Mouse (Mus musculus) ES-CJ7 (cell line): ENCODE measurements around the gene Lpar3.

ENCODE experiments used
- DNase-seq: peaks from one replicate; pipeline ENCODE4 v3.0.0; 2011; ENCODE audit warnings: low read depth, low spot score

The Lpar3 gene

DNA sequence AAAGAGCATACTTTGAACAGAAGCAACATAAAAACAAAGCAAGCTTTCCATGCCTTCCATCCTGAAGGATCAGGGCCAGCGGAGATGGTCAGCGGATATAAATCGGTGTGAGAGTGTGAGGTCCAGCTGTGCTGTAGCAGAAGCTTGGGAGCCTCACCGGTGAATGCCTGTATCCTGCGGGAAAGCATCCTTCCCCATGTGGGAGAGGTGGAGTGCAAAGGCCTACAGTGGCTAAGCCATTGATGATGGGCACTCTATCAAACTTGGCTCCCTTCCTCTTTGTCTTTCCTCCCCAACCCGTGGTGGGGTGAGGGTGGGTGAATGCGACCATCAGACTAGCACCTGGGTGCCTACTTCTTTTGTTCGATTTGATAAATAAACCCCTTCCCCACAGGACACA lies 88.8 kb downstream of the Lpar3 start:
- DNase-seq, result no peak

- no peak for DNase-seq
Observed at GRCm38 (mm10) chr3:146311121-146311538, 90.4 kb downstream of the Lpar3 start.

DNA sequence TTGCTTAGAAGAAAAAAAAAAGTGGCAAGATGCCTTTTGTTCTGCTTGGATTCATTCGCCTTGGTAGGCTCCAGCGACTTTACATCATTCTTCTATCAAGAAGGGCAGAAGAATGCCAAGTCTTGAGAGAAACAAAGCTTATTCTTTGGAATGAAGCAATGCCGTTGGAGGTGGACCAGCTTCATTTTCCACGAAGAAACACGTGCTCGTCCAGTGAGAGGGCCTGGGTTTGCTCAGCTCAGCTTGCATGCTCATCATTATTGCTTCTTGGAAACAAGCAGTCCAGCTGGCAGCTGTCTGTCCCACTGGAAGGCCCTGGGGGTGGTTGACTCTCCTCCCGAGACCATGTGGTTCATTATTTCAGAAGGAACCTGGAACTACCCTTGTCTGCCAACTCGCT lies 94.7 kb downstream of the Lpar3 start:
- DNase-seq, result no peak

- no peak for DNase-seq
Observed at GRCm38 (mm10) chr3:146316293-146316692, 95.5 kb downstream of the Lpar3 start.

DNA sequence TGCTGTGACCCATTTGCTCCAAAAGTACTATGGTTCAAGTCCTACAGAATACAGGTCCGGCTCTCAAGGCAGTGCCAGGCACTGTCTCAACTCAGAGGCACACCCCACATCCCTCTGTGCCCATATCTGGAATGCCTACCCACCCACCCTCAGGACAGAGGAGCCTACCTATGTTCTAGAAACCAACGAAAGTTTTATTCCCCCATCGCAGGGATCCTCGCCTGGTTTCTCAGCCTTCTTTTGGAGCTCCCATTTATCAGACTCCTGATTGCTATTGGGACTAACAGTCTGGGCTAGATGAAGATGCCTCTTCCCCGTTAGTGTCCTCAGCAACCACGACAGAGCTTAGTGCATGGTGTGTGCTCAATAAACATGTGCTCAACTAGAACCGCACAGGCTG lies 96.6 kb downstream of the Lpar3 start:
- no peak for DNase-seq

GRCm38 (mm10) chr3:146317911-146318310 lies 97.1 kb downstream of the Lpar3 start:
- DNase-seq, result no peak

GRCm38 (mm10) chr3:146318520-146318938 lies 97.8 kb downstream of the Lpar3 start:
- DNase-seq, result no peak

- no peak for DNase-seq
Observed at GRCm38 (mm10) chr3:146318987-146319386, 98.2 kb downstream of the Lpar3 start.

DNA sequence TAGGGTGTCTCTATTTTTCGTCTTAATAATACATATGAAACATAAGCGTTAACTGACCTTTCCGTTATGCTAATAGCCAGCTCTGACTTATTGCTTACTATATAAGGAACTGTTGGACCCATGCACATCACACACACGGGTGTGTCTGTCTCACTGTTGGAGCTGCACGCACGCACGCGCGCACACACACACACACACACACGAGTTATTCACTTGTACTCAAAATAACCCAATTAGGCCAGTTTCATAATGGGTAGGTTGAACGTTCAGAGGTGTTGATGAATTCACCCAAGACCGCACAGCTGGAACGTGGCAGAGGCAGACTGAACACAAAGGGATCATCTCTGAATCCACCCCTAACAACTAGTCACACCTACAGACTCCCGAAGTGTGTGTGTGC lies 98.7 kb downstream of the Lpar3 start:
- DNase-seq, result no peak

DNA sequence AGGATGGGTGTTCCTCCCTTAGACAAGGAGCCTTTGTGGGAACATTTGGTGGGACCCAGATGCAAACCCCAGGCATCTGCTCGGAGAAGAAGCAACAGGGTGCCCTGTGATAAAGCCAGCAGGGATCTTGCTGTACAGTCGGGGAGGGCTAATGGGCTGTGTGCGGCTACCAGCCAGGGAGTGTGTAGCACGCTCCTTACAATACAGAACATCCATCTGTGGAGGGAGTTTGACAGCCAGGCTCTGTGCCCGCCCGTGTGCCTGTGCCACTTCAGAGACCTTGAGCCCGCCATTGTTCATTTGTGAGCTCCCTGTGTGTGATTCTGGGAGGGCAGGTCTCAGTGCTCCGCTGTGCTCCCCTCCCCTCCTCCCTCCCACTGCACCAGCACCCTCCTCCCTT lies 104.2 kb downstream of the Lpar3 start:
- no peak for DNase-seq

DNA sequence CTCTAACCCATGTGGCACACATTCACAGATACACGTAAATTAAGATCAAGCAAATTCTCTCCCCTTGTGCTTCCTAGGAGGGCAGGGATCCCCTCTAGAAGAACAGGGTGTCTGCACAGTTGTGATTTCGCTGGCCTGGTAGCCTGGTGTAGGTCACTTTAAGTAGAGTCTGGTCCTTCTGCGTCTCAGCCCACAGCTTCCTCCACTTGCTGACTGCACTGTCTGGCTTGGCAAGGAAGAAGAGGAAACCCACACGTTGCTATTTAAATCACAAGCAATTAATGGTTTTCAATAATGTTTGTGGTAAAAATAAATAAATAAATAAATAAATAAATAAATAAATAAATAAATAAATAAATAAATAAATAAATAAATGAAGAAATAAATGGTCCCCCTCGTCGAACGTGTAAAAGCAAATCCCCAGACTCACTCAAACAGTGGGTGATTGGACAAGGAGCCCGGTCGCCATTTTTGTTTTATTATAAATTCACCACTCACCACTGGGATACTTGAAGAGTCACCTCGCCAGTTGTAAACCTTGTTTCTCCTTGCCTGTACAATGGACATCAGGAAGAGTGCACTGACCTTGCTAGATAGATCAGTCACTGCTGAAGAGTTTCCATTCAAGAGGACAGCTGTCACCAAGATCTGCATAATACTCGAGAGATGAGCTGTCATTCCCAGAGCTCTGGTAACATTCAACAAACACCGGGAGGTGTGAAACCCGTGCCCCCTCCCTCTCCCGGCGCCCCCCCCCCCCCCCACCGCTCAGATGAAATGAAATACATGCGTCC lies 106.2 kb downstream of the Lpar3 start:
- no peak for DNase-seq

- peak; percentile 88 for DNase-seq
Observed at GRCm38 (mm10) chr3:146327537-146328255, 106.9 kb downstream of the Lpar3 start.

DNA sequence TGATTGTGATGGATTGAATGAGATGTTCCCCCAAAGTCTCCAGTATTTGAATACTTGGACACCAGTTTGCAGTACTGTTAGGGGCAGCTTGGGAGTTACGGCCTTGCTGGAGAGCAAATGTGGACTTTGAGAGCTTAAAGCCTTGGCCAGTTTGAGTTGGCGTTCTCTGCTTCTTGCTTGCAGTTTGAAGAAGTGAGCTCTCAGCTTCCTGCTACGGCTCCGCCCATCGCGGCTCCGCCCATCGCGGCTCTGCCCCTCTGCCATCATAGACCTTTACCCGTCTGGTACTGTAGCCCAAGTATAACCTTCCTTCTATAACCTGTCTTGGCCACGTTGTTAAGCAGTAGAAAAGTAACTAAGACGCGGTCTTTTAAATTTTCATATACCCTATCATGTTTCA lies 108.0 kb downstream of the Lpar3 start:
- DNase-seq, result peak; percentile 24

DNA sequence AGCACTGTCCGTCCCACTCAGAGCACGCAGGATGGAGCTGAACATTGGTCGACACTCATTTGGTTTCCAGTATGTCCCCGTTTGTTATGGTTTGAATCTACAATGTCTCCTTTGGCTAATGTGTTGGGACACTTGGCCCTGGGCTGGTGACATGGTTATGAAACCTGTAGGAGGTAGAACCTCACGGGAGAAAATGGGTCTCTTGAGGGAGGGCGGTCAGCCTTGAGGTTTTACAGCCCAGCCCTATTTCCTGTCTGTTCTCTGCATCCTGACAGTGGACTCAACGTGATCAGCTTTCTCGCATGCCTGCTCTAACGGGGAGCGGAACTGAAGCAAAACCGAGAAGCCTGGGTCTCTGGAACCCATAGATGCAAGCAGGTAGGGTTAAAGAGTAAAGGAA lies 111.1 kb downstream of the Lpar3 start:
- DNase-seq, result no peak

GRCm38 (mm10) chr3:146333270-146333669 lies 112.5 kb downstream of the Lpar3 start:
- DNase-seq, result no peak

GRCm38 (mm10) chr3:146334070-146334469 lies 113.3 kb downstream of the Lpar3 start:
- no peak for DNase-seq
